Mouse (Mus musculus) left cerebral cortex, adult 9 months (tissue): ENCODE results near the gene Bpnt1.

Experiments used
- DNase-seq, 2 experiments: peaks; one replicate each; pipeline ENCODE4 v3.0.0; 2022; ENCODE audit warnings: low spot score in 2 of 2

Gene Bpnt1

DNA sequence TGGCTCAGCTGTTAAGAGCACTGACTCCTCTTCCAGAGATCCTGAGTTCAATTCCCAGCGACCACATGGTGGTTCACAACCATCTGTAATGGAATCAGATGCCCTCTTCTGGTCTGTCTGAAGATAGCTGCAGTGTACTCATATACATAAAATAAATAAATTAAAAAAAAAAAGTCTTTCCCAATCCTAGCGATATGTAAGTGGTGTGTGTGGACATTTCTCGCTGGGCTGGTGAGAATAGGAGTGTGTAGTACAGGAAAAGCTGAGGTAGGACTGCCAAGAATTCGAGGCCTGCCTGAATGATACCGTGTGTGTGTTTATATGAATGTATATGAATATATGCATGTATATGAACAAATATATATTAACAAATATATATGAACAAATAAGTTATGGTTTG is 585 bp upstream of the Bpnt1 start:
- DNase-seq, result no peak

- no peak for DNase-seq
Observed at GRCm38 (mm10) chr1:185333651-185334050, 1.7 kb downstream of the Bpnt1 start.

DNA sequence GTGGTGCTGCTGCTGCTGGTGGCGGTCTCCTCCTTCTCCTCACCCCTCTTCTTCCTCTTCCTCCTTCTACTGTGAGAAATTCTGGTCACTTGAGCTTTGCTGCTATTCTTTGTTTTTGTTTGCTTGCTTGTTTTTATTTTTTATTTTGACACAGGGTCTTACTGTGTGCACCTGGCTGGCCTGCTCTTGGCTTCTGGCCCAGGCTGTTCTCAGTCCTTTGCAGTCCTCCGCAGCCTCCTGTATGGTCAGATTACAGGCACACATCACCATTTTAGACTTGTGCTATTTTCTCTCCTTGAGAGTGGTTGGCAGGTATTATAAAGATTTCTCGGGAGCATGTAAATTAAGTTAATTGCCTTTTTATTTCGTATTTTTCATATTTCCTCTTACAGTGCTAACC is 2.2 kb downstream of the Bpnt1 start:
- no peak for DNase-seq

DNA sequence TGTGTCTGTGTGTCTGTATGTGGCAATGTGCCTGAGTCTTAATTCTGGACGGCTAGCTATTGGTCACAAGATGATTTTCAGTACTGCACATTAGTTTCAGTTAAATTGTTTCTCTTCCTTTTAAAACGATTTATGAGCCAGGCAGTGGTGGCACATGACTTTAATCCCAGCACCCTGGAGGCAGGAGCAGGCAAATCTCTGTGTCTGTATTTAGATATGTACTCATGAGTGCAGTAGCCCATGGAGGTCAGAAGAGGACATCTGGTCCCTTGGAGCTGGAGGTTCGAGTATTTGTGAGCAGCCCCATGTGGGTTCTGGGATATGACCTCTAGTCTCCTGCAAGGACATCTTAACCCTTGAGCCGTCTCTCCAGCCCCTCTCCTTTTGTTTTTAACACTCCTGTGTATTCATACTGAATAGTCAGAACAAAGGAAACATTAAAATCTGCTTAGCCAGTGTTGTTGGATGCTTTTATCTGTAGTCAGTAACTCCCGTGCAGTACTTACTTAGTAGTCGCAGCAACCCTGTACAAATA is 3.3 kb downstream of the Bpnt1 start:
- no peak for DNase-seq

DNA sequence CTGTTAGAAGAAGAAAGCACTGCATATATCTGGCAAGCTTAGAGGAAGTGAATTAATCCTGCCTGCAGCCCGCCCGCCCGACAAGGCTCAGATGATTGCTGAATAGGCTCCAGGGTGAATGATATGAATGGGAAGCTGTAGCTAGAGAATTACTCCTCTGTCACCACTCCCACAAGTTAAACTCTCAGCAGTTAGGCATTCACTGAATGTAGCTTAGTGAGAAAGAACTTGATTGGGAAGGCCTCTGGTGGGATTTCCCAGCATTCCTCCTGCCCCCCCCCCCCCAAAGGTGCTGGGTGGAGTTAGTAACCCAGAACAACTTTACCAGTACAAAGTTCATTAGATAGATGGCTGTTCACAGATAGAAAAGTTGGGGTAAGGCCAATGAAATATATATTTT is 4.6 kb downstream of the Bpnt1 start:
- DNase-seq, result no peak

- peak in 1 of 2 experiments; percentile 32 for DNase-seq
Observed at GRCm38 (mm10) chr1:185342441-185342840, 10.5 kb downstream of the Bpnt1 start.

DNA sequence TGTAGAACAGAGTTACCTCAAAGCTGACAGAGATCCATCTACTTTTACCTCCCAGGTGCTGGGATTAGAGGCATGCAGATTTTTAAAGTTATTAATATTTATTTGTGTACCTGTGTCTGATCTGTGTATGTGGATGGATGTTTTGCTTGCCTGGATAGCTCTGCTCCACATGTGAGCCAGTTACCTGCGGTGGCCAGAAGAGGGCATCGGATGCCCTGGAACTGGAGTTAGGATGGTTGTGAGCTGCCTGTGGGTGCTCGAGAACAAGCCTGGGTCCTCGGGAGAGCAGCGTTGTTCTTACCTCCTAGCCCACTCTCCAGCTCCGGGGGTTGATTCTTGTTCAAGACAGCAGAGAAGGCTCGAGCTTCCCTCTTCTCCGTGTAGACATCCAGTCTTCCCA is 11.5 kb downstream of the Bpnt1 start:
- DNase-seq, result no peak

DNA sequence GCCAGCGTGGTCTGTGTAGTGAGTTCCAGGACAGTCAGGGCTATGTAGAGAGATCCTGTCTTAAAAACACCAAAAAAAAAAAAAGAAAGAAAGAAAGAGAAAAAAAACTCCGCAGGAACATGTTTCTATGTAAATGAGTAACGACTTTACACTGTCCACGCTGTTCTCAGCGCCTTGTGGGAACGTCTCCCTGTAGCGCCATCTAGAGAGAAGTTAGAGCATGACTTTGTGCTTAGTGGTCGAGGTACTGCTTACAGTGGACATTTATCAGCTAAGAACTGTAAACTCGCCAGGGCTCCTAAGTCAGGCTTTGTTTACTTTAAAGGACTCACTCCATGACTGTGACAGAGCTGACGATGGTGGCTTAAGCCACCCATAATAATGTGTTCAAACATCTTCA is 14.2 kb downstream of the Bpnt1 start:
- DNase-seq, result no peak

DNA sequence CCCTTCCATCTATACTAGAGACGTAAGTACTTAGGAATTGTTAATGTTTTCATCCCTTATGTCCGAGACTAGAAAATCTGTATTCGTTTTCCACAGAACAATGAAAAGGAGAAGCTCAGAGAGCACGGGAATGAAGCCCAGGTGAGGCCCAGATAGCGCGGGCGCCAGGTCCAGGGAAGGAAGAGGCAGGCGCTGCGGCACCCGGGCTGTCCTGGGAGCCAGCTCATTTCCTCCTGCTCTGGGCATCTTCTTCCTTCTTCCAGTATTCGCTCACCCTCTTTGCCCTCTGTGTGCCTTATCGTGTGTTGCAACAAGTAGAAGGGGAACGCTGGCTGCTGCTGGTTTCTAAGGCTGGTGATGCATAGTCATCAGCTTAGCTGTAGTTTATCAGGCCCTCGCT is 17.8 kb downstream of the Bpnt1 start:
- DNase-seq, result no peak

DNA sequence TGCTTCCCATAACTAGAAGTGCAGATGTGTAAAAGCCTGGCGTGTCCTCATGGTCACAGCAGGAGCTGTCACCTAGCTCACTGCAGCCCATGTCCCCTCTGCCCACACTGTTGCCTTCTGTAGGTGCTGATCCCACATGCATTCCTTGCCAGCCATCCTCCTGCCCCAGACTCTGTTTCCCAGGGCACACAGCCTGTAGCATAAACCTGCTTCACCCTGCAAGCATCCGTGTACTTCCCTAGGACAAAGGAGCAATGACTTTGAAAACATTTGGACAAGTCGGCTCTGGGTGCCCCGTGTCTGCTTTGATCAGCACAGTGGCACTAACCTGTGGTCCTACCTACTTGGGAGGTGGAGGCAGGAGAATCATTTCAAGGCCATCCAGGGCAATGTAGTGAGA is 18.7 kb downstream of the Bpnt1 start:
- DNase-seq, result no peak

- no peak for DNase-seq
Observed at GRCm38 (mm10) chr1:185352151-185352550, 20.2 kb downstream of the Bpnt1 start.

GRCm38 (mm10) chr1:185353351-185353750 is 21.4 kb downstream of the Bpnt1 start:
- DNase-seq, result no peak

GRCm38 (mm10) chr1:185354731-185355130 is 22.8 kb downstream of the Bpnt1 start:
- no peak for DNase-seq

GRCm38 (mm10) chr1:185356246-185356645 is 24.3 kb downstream of the Bpnt1 start:
- DNase-seq, result no peak

GRCm38 (mm10) chr1:185358211-185358610 is 26.3 kb downstream of the Bpnt1 start:
- no peak for DNase-seq

- peak; percentile 97 to 99 for DNase-seq
Observed at GRCm38 (mm10) chr1:185362677-185363520, 30.9 kb downstream of the Bpnt1 start, which contains the start of gene Eprs. Gene Eprs, plus strand, starts transcription at chr1:185363044.

GRCm38 (mm10) chr1:185363526-185364182 is 31.7 kb downstream of the Bpnt1 start:
- peak; percentile 42 to 45 for DNase-seq

GRCm38 (mm10) chr1:185364183-185364540 is 32.2 kb downstream of the Bpnt1 start:
- DNase-seq, result no peak

GRCm38 (mm10) chr1:185367383-185367782 is 35.4 kb downstream of the Bpnt1 start:
- DNase-seq, result no peak

GRCm38 (mm10) chr1:185369979-185370378 is 38.0 kb downstream of the Bpnt1 start:
- DNase-seq, result no peak

DNA sequence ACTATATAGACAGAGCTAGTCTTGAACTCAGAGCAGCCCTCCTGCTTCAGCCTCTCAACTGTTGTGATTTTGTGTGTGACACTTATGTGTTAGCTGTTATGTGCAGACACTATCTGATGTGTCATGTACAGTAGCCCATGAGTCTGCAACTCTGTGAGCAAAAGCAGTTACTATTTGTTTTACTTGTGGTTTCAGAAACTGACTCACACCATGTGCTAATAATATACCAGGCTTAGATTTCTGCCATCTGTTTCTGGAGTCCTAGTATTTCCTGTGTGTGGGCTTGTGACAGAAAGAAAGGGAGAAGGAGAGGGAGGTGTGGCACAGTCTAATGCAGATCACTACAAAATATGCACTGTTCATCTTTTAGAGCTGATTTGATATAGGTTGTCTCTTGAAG is 44.4 kb downstream of the Bpnt1 start:
- peak; percentile 49 to 54 for DNase-seq

- no peak for DNase-seq
Observed at GRCm38 (mm10) chr1:185377429-185377828, 45.5 kb downstream of the Bpnt1 start.

DNA sequence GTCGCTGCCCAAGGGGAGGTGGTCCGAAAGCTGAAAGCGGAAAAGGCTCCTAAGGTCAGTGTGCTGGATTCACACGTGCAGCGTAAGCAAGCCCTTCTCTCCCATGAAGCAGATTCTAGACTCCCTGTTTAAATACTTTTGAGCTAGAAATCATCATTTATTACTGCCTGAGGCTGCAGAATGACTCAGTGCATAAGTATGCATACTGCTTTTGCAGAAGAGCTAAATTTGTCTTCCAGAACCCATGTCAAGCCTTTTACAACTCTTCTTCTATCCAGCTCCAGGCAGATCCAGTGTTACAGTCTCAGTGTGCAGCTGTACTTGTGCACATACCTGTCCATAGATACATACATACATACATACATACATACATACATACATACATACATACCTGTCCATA is 69.7 kb downstream of the Bpnt1 start:
- DNase-seq, result peak in 1 of 2 experiments; percentile 8
